Mouse (Mus musculus) C2C12 (cell line): Measurements from ENCODE around the gene Pde1c.

ENCODE experiments used
- CEBPB ChIP-seq: IDR thresholded peaks from one replicate; pipeline ENCODE4 v1.6.1; 2011; ENCODE audit warnings: low read depth, mild to moderate bottlenecking, control low read depth, moderate library complexity
- CTCF ChIP-seq: IDR thresholded peaks from one replicate; pipeline ENCODE4 v1.5.1; 2011; ENCODE audit not compliant: control insufficient read depth, insufficient read depth, insufficient read length
- FOSL1 ChIP-seq: IDR thresholded peaks from one replicate; pipeline ENCODE4 v1.8.0; 2011; ENCODE audit warnings: mild to moderate bottlenecking, low read length; ENCODE audit not compliant: poor library complexity, insufficient read depth, severe bottlenecking
- MAX ChIP-seq: IDR thresholded peaks from one replicate; pipeline ENCODE4 v1.6.1; 2011; ENCODE audit warnings: mild to moderate bottlenecking, control low read depth
- MYOD1 ChIP-seq: IDR thresholded peaks from one replicate; pipeline ENCODE4 v1.6.1; 2011; ENCODE audit warnings: low read depth; ENCODE audit not compliant: control insufficient read depth, insufficient read length
- MYOG ChIP-seq: IDR thresholded peaks from one replicate; pipeline ENCODE4 v1.6.1; 2011; ENCODE audit not compliant: control insufficient read depth, insufficient read length; ENCODE audit errors: extremely low read depth
- USF1 ChIP-seq: IDR thresholded peaks from one replicate; pipeline ENCODE4 v1.6.1; 2011; ENCODE audit warnings: low read depth, mild to moderate bottlenecking, control low read depth, moderate library complexity

GRCm38 (mm10) chr6:56369462-56369861 lies 199.4 kb downstream of the Pde1c start:
- TF ChIP-seq CTCF (no peak), USF1 (no peak), MYOD1 (no peak), MAX (no peak), FOSL1 (no peak), MYOG (no peak), CEBPB (no peak)
